Mouse (Mus musculus) MEL (cell line): Measurements from ENCODE around the gene Mrps36. TPM values are rescaled to one million over a fixed set of nuclear protein-coding genes. Genes with fewer than 3 reads are reported as not detected.

Experiments
- DNase-seq: peaks from one replicate; pipeline ENCODE4 v3.0.0; 2011; ENCODE audit warnings: low read depth, low spot score
- H3K27ac ChIP-seq: 2 replicates; pipeline ENCODE4 v1.5.1; 2012; ENCODE audit warnings: low read depth, mild to moderate bottlenecking, control low read depth, low read length, moderate library complexity; ENCODE audit not compliant: control insufficient read depth
- H3K27me3 ChIP-seq, 2 experiments: fragments of 150-350 bp in 1 of 2; sonication (generic) in 1 of 2; 2 replicates each; pipeline ENCODE4 v1.6.1; 2012; ENCODE audit warnings: low read length in 2 of 2, mild to moderate bottlenecking in 2 of 2, improper control_type of control experiment in 1 of 2, moderate library complexity in 1 of 2; ENCODE audit not compliant: insufficient read depth in 2 of 2, control insufficient read depth in 1 of 2
- H3K36me3 ChIP-seq, 2 experiments: 2 replicates each; pipeline ENCODE4 v1.6.1; 2012 to 2014; ENCODE audit warnings: low read length in 2 of 2, improper control_type of control experiment in 1 of 2, inconsistent platforms in 1 of 2, mild to moderate bottlenecking in 1 of 2; ENCODE audit not compliant: insufficient read depth in 2 of 2, control insufficient read depth in 1 of 2
- H3K4me1 ChIP-seq, 2 experiments: fragments of 150-350 bp in 1 of 2; sonication (generic) in 1 of 2; 2 replicates each; pipeline ENCODE4 v1.6.1; 2012; ENCODE audit warnings: low read length in 2 of 2, improper control_type of control experiment in 1 of 2, mild to moderate bottlenecking in 1 of 2; ENCODE audit not compliant: insufficient read depth in 2 of 2, control insufficient read depth in 1 of 2
- H3K4me3 ChIP-seq, 2 experiments: fragments of 150-350 bp in 1 of 2; sonication (generic) in 1 of 2; 2 replicates each; pipeline ENCODE4 v1.5.1; 2012; ENCODE audit warnings: low read depth in 2 of 2, low read length in 2 of 2, mild to moderate bottlenecking in 2 of 2, moderate library complexity in 2 of 2, control low read depth in 1 of 2, improper control_type of control experiment in 1 of 2; ENCODE audit not compliant: control insufficient read depth in 1 of 2, insufficient read depth in 1 of 2
- H3K79me2 ChIP-seq: 2 replicates; pipeline ENCODE4 v1.6.1; 2012; ENCODE audit warnings: mild to moderate bottlenecking, low read length, moderate library complexity; ENCODE audit not compliant: control insufficient read depth, poor library complexity, insufficient read depth
- H3K9ac ChIP-seq: 2 replicates; pipeline ENCODE4 v1.6.1; 2012; ENCODE audit warnings: low read depth, mild to moderate bottlenecking, control low read depth, low read length, moderate library complexity; ENCODE audit not compliant: control insufficient read depth, poor library complexity, severe bottlenecking
- H3K9me3 ChIP-seq: fragments of 150-350 bp; sonication (generic); replicated peaks from 2 replicates; pipeline ENCODE4 v1.6.1; 2012; ENCODE audit warnings: mild to moderate bottlenecking, low read length, improper control_type of control experiment, moderate library complexity; ENCODE audit not compliant: insufficient read depth
- BHLHE40 ChIP-seq: IDR thresholded peaks from 2 replicates; pipeline ENCODE4 v1.6.1; 2012; ENCODE audit warnings: low read depth, mild to moderate bottlenecking, inconsistent platforms, low read length, improper control_type of control experiment, borderline replicate concordance
- EP300 ChIP-seq, 2 experiments: IDR thresholded peaks; 2 replicates each; pipeline ENCODE4 v1.6.1; 2011; ENCODE audit warnings: improper control_type of control experiment in 2 of 2, low read length in 2 of 2, low read depth in 1 of 2, mild to moderate bottlenecking in 1 of 2
- ETS1 ChIP-seq: IDR thresholded peaks from 2 replicates; pipeline ENCODE4 v1.6.1; 2012; ENCODE audit warnings: low read depth, mild to moderate bottlenecking, inconsistent platforms, low read length, improper control_type of control experiment, moderate library complexity
- GATA1 ChIP-seq: IDR thresholded peaks from 2 replicates; pipeline ENCODE4 v1.6.1; 2011; ENCODE audit warnings: low read depth, low read length, improper control_type of control experiment
- JUND ChIP-seq: IDR thresholded peaks from 2 replicates; pipeline ENCODE4 v1.6.1; 2011; ENCODE audit warnings: low read depth, mild to moderate bottlenecking, improper control_type of control experiment, low read length
- MAFK ChIP-seq: IDR thresholded peaks from 2 replicates; pipeline ENCODE4 v1.6.1; 2011; ENCODE audit warnings: low read depth, mild to moderate bottlenecking, low read length, improper control_type of control experiment, borderline replicate concordance
- MAX ChIP-seq: IDR thresholded peaks from 2 replicates; pipeline ENCODE4 v1.6.1; 2011; ENCODE audit warnings: low read length, improper control_type of control experiment
- MXI1 ChIP-seq: IDR thresholded peaks from 2 replicates; pipeline ENCODE4 v1.6.1; 2011; ENCODE audit warnings: mild to moderate bottlenecking, low read depth, low read length, improper control_type of control experiment
- MYC ChIP-seq: IDR thresholded peaks from 2 replicates; pipeline ENCODE4 v1.6.1; 2011; ENCODE audit warnings: low read depth, mild to moderate bottlenecking, low read length, improper control_type of control experiment, moderate library complexity
- NELFE ChIP-seq: IDR thresholded peaks from 2 replicates; pipeline ENCODE4 v1.6.1; 2011; ENCODE audit warnings: low read depth, low read length, improper control_type of control experiment
- POLR2A ChIP-seq, 2 experiments: IDR thresholded peaks; 2 replicates each; pipeline ENCODE4 v1.6.1; 2011 to 2012; ENCODE audit warnings: low read length in 2 of 2, mild to moderate bottlenecking in 2 of 2, control low read depth in 1 of 2, improper control_type of control experiment in 1 of 2, low read depth in 1 of 2, moderate library complexity in 1 of 2; ENCODE audit not compliant: control insufficient read depth in 1 of 2, insufficient read depth in 1 of 2, poor library complexity in 1 of 2
- POLR2AphosphoS2 ChIP-seq: IDR thresholded peaks from 2 replicates; pipeline ENCODE4 v1.6.1; 2011; ENCODE audit warnings: low read length, improper control_type of control experiment
- RCOR1 ChIP-seq: IDR thresholded peaks from 2 replicates; pipeline ENCODE4 v1.6.1; 2012; ENCODE audit warnings: low read depth, mild to moderate bottlenecking, inconsistent platforms, low read length, improper control_type of control experiment
- SIN3A ChIP-seq: IDR thresholded peaks from 2 replicates; pipeline ENCODE4 v1.6.1; 2012; ENCODE audit warnings: low read length, improper control_type of control experiment, inconsistent platforms
- SMC3 ChIP-seq: IDR thresholded peaks from 2 replicates; pipeline ENCODE4 v1.6.1; 2011; ENCODE audit warnings: low read depth, low read length, improper control_type of control experiment
- TAL1 ChIP-seq: IDR thresholded peaks from 2 replicates; pipeline ENCODE4 v1.6.1; 2012; ENCODE audit warnings: mild to moderate bottlenecking, inconsistent platforms, low read length, moderate library complexity, mixed read lengths
- TBP ChIP-seq: IDR thresholded peaks from 2 replicates; pipeline ENCODE4 v1.8.0; 2011; ENCODE audit warnings: low read depth, low read length, improper control_type of control experiment
- TCF12 ChIP-seq: IDR thresholded peaks from 2 replicates; pipeline ENCODE4 v1.6.1; 2014; ENCODE audit warnings: low read depth, mild to moderate bottlenecking, inconsistent platforms, low read length, improper control_type of control experiment, moderate library complexity
- USF2 ChIP-seq, 2 experiments: IDR thresholded peaks; 2 replicates each; pipeline ENCODE4 v1.6.1; 2011 to 2012; ENCODE audit warnings: improper control_type of control experiment in 2 of 2, low read length in 2 of 2, borderline replicate concordance in 1 of 2, inconsistent platforms in 1 of 2, low read depth in 1 of 2, mild to moderate bottlenecking in 1 of 2; ENCODE audit not compliant: insufficient read depth in 1 of 2
- ZC3H11A ChIP-seq: IDR thresholded peaks from 2 replicates; pipeline ENCODE4 v1.6.1; 2012; ENCODE audit warnings: low read depth, mild to moderate bottlenecking, inconsistent platforms, low read length, improper control_type of control experiment
- ZMIZ1 ChIP-seq: IDR thresholded peaks from 2 replicates; pipeline ENCODE4 v1.6.1; 2012; ENCODE audit warnings: low read depth, mild to moderate bottlenecking, inconsistent platforms, low read length, improper control_type of control experiment, moderate library complexity
- polyA plus RNA-seq, 2 experiments: library from polyadenylated mRNA; stranded (reverse) in 1 of 2; unstranded in 1 of 2; fragments of >175 nt in 1 of 2; fragments of >200 nt in 1 of 2; gene quantifications; 2 replicates each; pipeline versions ENCODE4 v1.2.1 to v1.2.4; 2012; ENCODE audit warnings: low replicate concordance in 2 of 2, low read depth in 1 of 2; ENCODE audit not compliant: insufficient read length in 2 of 2, insufficient read depth in 1 of 2, missing spikeins in 1 of 2
- total RNA-seq: library from RNA; depleted of rRNA; stranded (reverse); fragments of 300-350 nt; gene quantifications from 2 replicates; pipeline ENCODE4 v1.2.3, GENCODE M21; 2012

The Mrps36 gene
- total and polyA plus RNA-seq, 3 experiments: 73.1 to 91.1 TPM; not detected in 1

GRCm38 (mm10) chr13:100777491-100777890 is 33.0 kb upstream of the Mrps36 start:
- peaks cover 15 to 36% of the 10 kb centered on the region in 2 experiments for H3K4me1 ChIP-seq
- H3K27ac ChIP-seq: peak overlapping the region; percentile 77
- DNase-seq: peak; percentile 93
- no peak overlapping the region for H3K9ac ChIP-seq
- TF ChIP-seq MXI1 (0 out of 2 replicates have a peak, but pooled peaks have one; percentile 34), MYC (no peak), MAX (no peak), ETS1 (peak; percentile 76; the same call in 1 of the 2 replicates), POLR2A (IDR thresholded peaks at IDR 0.05; ENCODE audit: control insufficient read depth in 1 of 2, insufficient read depth in 1 of 2, low read depth in 1 of 2, low read length in 2 of 2, poor library complexity in 1 of 2) (peak in 1 of 2 experiments; percentile 51; a peak in 2 of 4 replicates), GATA1 (peak; percentile 95), SIN3A (peak; percentile 77), RCOR1 (peak; percentile 95; the same call in 1 of the 2 replicates), TCF12 (peak; percentile 98), POLR2AphosphoS2 (peak; percentile 74), EP300 (IDR thresholded peaks at IDR 0.05; ENCODE audit: low read depth in 1 of 2, low read length in 2 of 2) (peak; percentile 88 to 94), NELFE (no peak), ZMIZ1 (peak; percentile 10; the same call in 1 of the 2 replicates), TAL1 (peak; percentile 95), SMC3 (0 out of 2 replicates have a peak, but pooled peaks have one; percentile 6)
- peaks cover 10% of the 10 kb centered on the region for H3K79me2 ChIP-seq
- H3K4me3 ChIP-seq: no peak overlapping the region
- peaks cover 8 to 43% of the 10 kb centered on the region in 2 experiments; a peak in 3 of 4 replicates for H3K36me3 ChIP-seq
- no peaks in the 10 kb centered on the region for H3K9me3 ChIP-seq
- no peaks in the 10 kb centered on the region for H3K27me3 ChIP-seq

- H3K9ac ChIP-seq: no peak overlapping the region
Measured at GRCm38 (mm10) chr13:100776710-100777109, 32.3 kb upstream of the Mrps36 start.

More at GRCm38 (mm10) chr13:100776710-100777109, 32.3 kb upstream of the Mrps36 start:
- Histone ChIP-seq H3K36me3 (peaks cover under 1 to 40% of the 10 kb centered on the region in 2 experiments; a peak in 3 of 4 replicates), H3K9me3 (no peaks in the 10 kb centered on the region), H3K4me1 (peaks cover 15 to 36% of the 10 kb centered on the region in 2 experiments), H3K27me3 (no peaks in the 10 kb centered on the region), H3K4me3 (no peak overlapping the region), H3K27ac (peak overlapping the region; percentile 49), H3K79me2 (peaks cover 10% of the 10 kb centered on the region)
- TF ChIP-seq RCOR1 (0 out of 2 replicates have a peak, but pooled peaks have one; percentile 20), MAFK (no peak), ZC3H11A (no peak), TCF12 (no peak; the same call in 1 of the 2 replicates), BHLHE40 (no peak), USF2 (IDR thresholded peaks at IDR 0.05; ENCODE audit: borderline replicate concordance in 1 of 2, insufficient read depth in 1 of 2, low read depth in 1 of 2, low read length in 2 of 2) (no peak), JUND (no peak), TAL1 (peak; percentile 60; the same call in 1 of the 2 replicates), TBP (no peak), EP300 (IDR thresholded peaks at IDR 0.05; ENCODE audit: low read depth in 1 of 2, low read length in 2 of 2) (peak in 1 of 2 experiments; percentile 33; a peak in 1 of 4 replicates), MXI1 (0 out of 2 replicates have a peak, but pooled peaks have one; percentile 18)
- DNase-seq: peak; percentile 27
